Mouse (Mus musculus) effector memory CD4-positive, alpha-beta T cell, adult 7 months (primary cell): ENCODE data around the gene Blnk. TPM values are rescaled to one million over a fixed set of nuclear protein-coding genes. Genes with fewer than 3 reads are reported as not detected.

Source experiments
- polyA plus RNA-seq: library from polyadenylated mRNA; unstranded; fragments of 100-300 nt; shearing (Covaris generic); gene quantifications from one replicate; pipeline ENCODE4 v1.2.1, GENCODE M21; 2017

Blnk gene
- 0.11 TPM for polyA plus RNA-seq

GRCm38 (mm10) chr19:40994057-40994585, at the start of gene Blnk:
Gene Blnk, minus strand, starts transcription at chr19:40994535.

GRCm38 (mm10) chr19:41029219-41029618, 34.9 kb upstream of the Blnk start, which contains the start of gene Dntt:
Gene Dntt, plus strand, starts transcription at chr19:41029275.

GRCm38 (mm10) chr19:40894519-40895392, 99.6 kb downstream of the Blnk start, which contains the start of gene Zfp518a:
Gene Zfp518a, plus strand, starts transcription at chr19:40894705.

Other genes starting within 250 kb of the Blnk start
- 0.35 TPM for gene Cc2d2b, start 245.8 kb downstream of the Blnk start, polyA plus RNA-seq
- gene Ccnj, start 163.3 kb downstream of the Blnk start, polyA plus RNA-seq = 0.98 TPM
- 17.8 TPM for gene Zfp518a, start 99.8 kb downstream of the Blnk start, polyA plus RNA-seq
- gene Dntt, start 34.7 kb upstream of the Blnk start, polyA plus RNA-seq = not detected
- not detected for gene Opalin, start 82.6 kb upstream of the Blnk start, polyA plus RNA-seq
- 0.13 TPM for gene Tll2, start 212.3 kb upstream of the Blnk start, polyA plus RNA-seq